Comparison of ENCODE assay signal across 18 mouse cellular contexts in genomic region chr3:122207766-122208165, GRCm38 (mm10). TPM values are rescaled to one million over a fixed set of nuclear protein-coding genes. Genes with fewer than 3 reads are reported as not detected.
DNase-seq lines count a peak whose midpoint lies in the region; ATAC-seq and TF ChIP-seq lines count a peak whose summit lies in the region.
"Had no signal": no experiment of that assay in that cellular context is flagged by ENCODE, and none has a peak within 500 bp of the region (broad histone marks: within the 10 kb centered on the region; RNA-seq: fewer than 3 reads in every experiment).

No protein-coding gene starts in this region.

- WGBS in kidney, adult 2 months = 77% methylated on average over 6 of the region's 6 CpGs
- WGBS in midbrain, embryonic 11.5 days = 82% methylated on average over 6 of the region's 6 CpGs
- WGBS in midbrain, embryonic 15.5 days = 92% methylated on average over 6 of the region's 6 CpGs

- peaks cover 34% of the 10 kb centered on the region for H3K4me1 ChIP-seq in kidney, adult 2 months (ENCODE audit: control insufficient read depth, insufficient read depth, low read length)
- peaks cover under 1% of the 10 kb centered on the region; the same call in 1 of the 2 replicates for H3K4me1 ChIP-seq in midbrain, embryonic 11.5 days (ENCODE audit: control insufficient read depth, insufficient read depth, low read length)
- no peaks in the 10 kb centered on the region for H3K4me1 ChIP-seq in midbrain, embryonic 15.5 days
- H3K4me1 ChIP-seq: hindbrain, embryonic 12.5 days had no signal

- TF ChIP-seq POLR2A in kidney, adult 2 months (IDR thresholded peaks at IDR 0.05; ENCODE audit: low read depth, low read length) = no peak

- no peak overlapping the region for H3K4me3 ChIP-seq in kidney, adult 2 months (ENCODE audit: insufficient read depth, low read depth, low read length)
- no peak overlapping the region for H3K4me3 ChIP-seq in midbrain, embryonic 11.5 days (ENCODE audit: low read depth, low read length)
- no peak overlapping the region for H3K4me3 ChIP-seq in midbrain, embryonic 15.5 days
- H3K4me3 ChIP-seq: embryonic facial prominence, embryonic 15.5 days; heart, adult 2 months; hindbrain, embryonic 12.5 days; midbrain, embryonic 10.5 days; stomach, embryonic 15.5 days had no signal

- H3K27me3 ChIP-seq in kidney, adult 2 months (replicated peaks; ENCODE audit: control insufficient read depth, insufficient read depth, low read length) = no peaks in the 10 kb centered on the region
- H3K27me3 ChIP-seq in midbrain, embryonic 11.5 days (ENCODE audit: control insufficient read depth, insufficient read depth, low read length) = no peaks in the 10 kb centered on the region
- no peaks in the 10 kb centered on the region for H3K27me3 ChIP-seq in midbrain, embryonic 15.5 days (replicated peaks)
- H3K27me3 ChIP-seq: embryonic facial prominence, embryonic 15.5 days; hindbrain, embryonic 12.5 days; stomach, embryonic 15.5 days had no signal

- H3K36me3 ChIP-seq in kidney, adult 2 months (ENCODE audit: control insufficient read depth, insufficient read depth, low read length) = no peaks in the 10 kb centered on the region
- no peaks in the 10 kb centered on the region for H3K36me3 ChIP-seq in midbrain, embryonic 11.5 days (ENCODE audit: control insufficient read depth, insufficient read depth, low read length)
- H3K36me3 ChIP-seq in midbrain, embryonic 15.5 days (replicated peaks) = no peaks in the 10 kb centered on the region
- H3K36me3 ChIP-seq: embryonic facial prominence, embryonic 15.5 days; hindbrain, embryonic 12.5 days; midbrain, embryonic 10.5 days; stomach, embryonic 15.5 days had no signal

- H3K9me3 ChIP-seq in midbrain, embryonic 11.5 days (ENCODE audit: control insufficient read depth, low read length) = no peaks in the 10 kb centered on the region
- no peaks in the 10 kb centered on the region for H3K9me3 ChIP-seq in midbrain, embryonic 15.5 days
- H3K9me3 ChIP-seq: embryonic facial prominence, embryonic 15.5 days; hindbrain, embryonic 12.5 days; midbrain, embryonic 10.5 days; stomach, embryonic 15.5 days had no signal

- no peak for DNase-seq in kidney, adult 2 months
- no peak for DNase-seq in kidney, postnatal 10 days
- DNase-seq in midbrain, embryonic 11.5 days (ENCODE audit: low spot score, missing footprints) = peak; percentile 49
- DNase-seq in cerebellum, postnatal 10 days = peak; percentile 84 to 90
- no peak for DNase-seq in gastrocnemius, postnatal 4 days (ENCODE audit: low spot score in 2 of 2)
- DNase-seq in lung, postnatal 14 days = no peak
- DNase-seq: adrenal gland, postnatal 14 days; gastrocnemius, postnatal 25 days; heart, adult 2 months; kidney, adult 11 months; thymus, postnatal 4 days had no signal

- peak overlapping the region; percentile 61 for H3K27ac ChIP-seq in kidney, adult 2 months (ENCODE audit: insufficient read depth, low read depth, low read length)
- H3K27ac ChIP-seq in midbrain, embryonic 11.5 days (ENCODE audit: low read depth, low read length) = no peak overlapping the region
- no peak overlapping the region for H3K27ac ChIP-seq in midbrain, embryonic 15.5 days
- H3K27ac ChIP-seq: embryonic facial prominence, embryonic 15.5 days; heart, adult 2 months; hindbrain, embryonic 12.5 days; liver, embryonic 14.5 days; midbrain, embryonic 10.5 days; stomach, embryonic 15.5 days had no signal

- no peak for TF ChIP-seq CTCF in kidney, adult 2 months (conservative IDR thresholded peaks at IDR 0.05; ENCODE audit: insufficient read depth, insufficient read length, low read depth, low read length)

- H3K4me2 ChIP-seq in midbrain, embryonic 11.5 days = no peak overlapping the region
- H3K4me2 ChIP-seq in midbrain, embryonic 15.5 days = no peak overlapping the region
- H3K4me2 ChIP-seq: embryonic facial prominence, embryonic 15.5 days; hindbrain, embryonic 12.5 days; stomach, embryonic 15.5 days had no signal

- ATAC-seq in midbrain, embryonic 11.5 days (ENCODE audit: low FRiP score) = no peak
- no peak for ATAC-seq in midbrain, embryonic 15.5 days (replicated peaks)
- ATAC-seq: forebrain, embryonic 16.5 days had no signal

- H3K9ac ChIP-seq in midbrain, embryonic 11.5 days (ENCODE audit: low read length) = no peak overlapping the region
- H3K9ac ChIP-seq in midbrain, embryonic 15.5 days = no peak overlapping the region
- H3K9ac ChIP-seq: embryonic facial prominence, embryonic 15.5 days; hindbrain, embryonic 12.5 days; liver, embryonic 14.5 days; stomach, embryonic 15.5 days had no signal

RNA-seq across cellular contexts. Expression of gene Gclm, which starts 37.6 kb away (rescaled TPM):
- 227 and 313 TPM in 2 replicates for polyA plus RNA-seq in kidney, adult 2 months (2012; rRNA removed)
- 56.7 and 61.0 TPM in 2 replicates for polyA plus RNA-seq in midbrain, embryonic 11.5 days (2014; fragmentation: Nextera tagmentation; extraction: Ambion mirVana)
- polyA plus RNA-seq in midbrain, embryonic 15.5 days (2015; fragmentation: Nextera tagmentation; extraction: Ambion mirVana) = 40.3 and 45.8 TPM in 2 replicates
- 10 to 100 TPM; 38.9 to 43.2 TPM for total RNA-seq in gastrocnemius, postnatal 4 days (2021)

Comparison
In these comparisons a context has a peak if more than half of its experiments do, and no peak if none do; other contexts are left out.
1. DNase-seq: peak in midbrain, embryonic 11.5 days (single experiment) and cerebellum, postnatal 10 days (2 of 2); none in kidney, adult 2 months (single experiment), kidney, postnatal 10 days (single experiment), gastrocnemius, postnatal 4 days (0 of 2) and lung, postnatal 14 days (single experiment).